Mouse (Mus musculus) cortical plate, adult 2 months (tissue): ENCODE data around the gene Spata1.

Experiments used
- CTCF ChIP-seq: fragments of 200-500 bp; IDR thresholded peaks from 2 replicates; pipeline ENCODE4 v1.5.1; 2011; ENCODE audit warnings: mild to moderate bottlenecking, control low read depth, low read length; ENCODE audit not compliant: insufficient read depth; ENCODE audit errors: extremely low read depth
- POLR2A ChIP-seq: fragments of 200-500 bp; IDR thresholded peaks from 2 replicates; pipeline ENCODE4 v1.6.1; 2011; ENCODE audit warnings: mild to moderate bottlenecking, low read length, control low read depth; ENCODE audit not compliant: insufficient read depth; ENCODE audit errors: extremely low read depth

DNA sequence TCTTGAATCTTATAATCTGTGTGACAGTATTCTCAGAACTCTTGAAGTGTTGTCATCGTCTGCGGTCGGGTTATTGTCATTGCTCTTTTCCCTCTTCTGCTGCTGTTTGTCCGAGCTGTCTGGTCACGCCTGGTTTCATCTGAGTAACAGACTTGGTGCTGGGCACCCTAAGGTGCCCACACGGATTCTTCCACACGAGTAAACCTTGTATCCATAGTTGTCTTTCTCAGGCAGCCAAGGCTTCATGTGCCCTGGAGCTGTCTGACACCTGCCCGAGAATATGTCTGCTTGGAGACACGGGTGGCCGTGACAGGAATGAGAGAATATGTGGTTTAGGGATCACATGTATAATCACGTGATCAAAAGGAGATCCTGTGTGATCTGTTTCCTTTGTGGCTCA lies 64.0 kb downstream of the Spata1 start:
- TF ChIP-seq POLR2A (no peak), CTCF (no peak)
